ENCODE assay signal across 8 mouse cellular contexts in genomic region chr11:107548204-107548975, GRCm38 (mm10). TPM values are rescaled to one million over a fixed set of nuclear protein-coding genes. Genes with fewer than 3 reads are reported as not detected.
DNase-seq lines count a peak whose midpoint lies in the region; ATAC-seq and TF ChIP-seq lines count a peak whose summit lies in the region.

No protein-coding gene starts in this region.

- TF ChIP-seq POLR2A in bone marrow, adult 2 months (IDR thresholded peaks at IDR 0.05; ENCODE audit: borderline replicate concordance, control insufficient read depth, low read depth, low read length) = no peak

- 5% methylated on average over 39 of the region's 39 CpGs for WGBS in bone marrow, adult 2 months
- 8% methylated on average over 31 of the region's 39 CpGs for WGBS in forebrain, embryonic 14.5 days
- 5% methylated on average over 37 of the region's 39 CpGs for WGBS in stomach, embryonic 16.5 days

- TF ChIP-seq CTCF in bone marrow, adult 2 months (IDR thresholded peaks at IDR 0.05; ENCODE audit: control insufficient read depth, insufficient read depth, low read length) = no peak

- no peak for ATAC-seq in megakaryocyte, adult 5-6 weeks (ENCODE audit: poor library complexity, severe bottlenecking)
- ATAC-seq in forebrain, embryonic 14.5 days = no peak; the same call in 1 of the 2 replicates
- ATAC-seq in stomach, embryonic 16.5 days (ENCODE audit: insufficient read depth, low FRiP score) = peak; percentile 25; the same call in 1 of the 2 replicates
- no peak for ATAC-seq in frontal cortex, adult (ENCODE audit: low TSS enrichment)

- peaks cover 62% of the 10 kb centered on the region for H3K4me1 ChIP-seq in megakaryocyte, embryonic 14.5 days
- no peaks in the 10 kb centered on the region for H3K4me1 ChIP-seq in bone marrow, adult 2 months (ENCODE audit: control insufficient read depth, insufficient read depth, low read length)
- peaks cover 9% of the 10 kb centered on the region; the same call in 1 of the 2 replicates for H3K4me1 ChIP-seq in forebrain, embryonic 14.5 days (ENCODE audit: control insufficient read depth, insufficient read depth, low read length)
- peaks cover 12% of the 10 kb centered on the region for H3K4me1 ChIP-seq in stomach, embryonic 16.5 days (ENCODE audit: control insufficient read depth, insufficient read depth, low read length)

- H3K36me3 ChIP-seq in megakaryocyte, embryonic 14.5 days (replicated peaks; ENCODE audit: low read length) = peaks cover 34% of the 10 kb centered on the region
- peaks cover 15% of the 10 kb centered on the region; the same call in 1 of the 2 replicates for H3K36me3 ChIP-seq in forebrain, embryonic 14.5 days (ENCODE audit: control insufficient read depth, insufficient read depth, low read length)
- 0 out of 2 replicates have a peak, but pooled peaks cover 3% of the 10 kb centered on the region for H3K36me3 ChIP-seq in stomach, embryonic 16.5 days (ENCODE audit: control insufficient read depth, insufficient read depth, low read length)

- H3K9me3 ChIP-seq in megakaryocyte, embryonic 14.5 days = no peaks in the 10 kb centered on the region
- H3K9me3 ChIP-seq in forebrain, embryonic 14.5 days (replicated peaks; ENCODE audit: control insufficient read depth, low read length) = no peaks in the 10 kb centered on the region
- no peaks in the 10 kb centered on the region for H3K9me3 ChIP-seq in stomach, embryonic 16.5 days (replicated peaks; ENCODE audit: control insufficient read depth, low read length)

- H3K27ac ChIP-seq in bone marrow, adult 2 months (ENCODE audit: control insufficient read depth, insufficient read depth, low read depth, low read length, poor library complexity) = peak overlapping the region; percentile 59
- H3K27ac ChIP-seq in forebrain, embryonic 14.5 days (ENCODE audit: low read depth, low read length) = peak overlapping the region; percentile 68
- peak overlapping the region; percentile 59 for H3K27ac ChIP-seq in stomach, embryonic 16.5 days (ENCODE audit: low read length)

- peak overlapping the region; percentile 91 for H3K4me2 ChIP-seq in forebrain, embryonic 14.5 days (ENCODE audit: low read length)
- H3K4me2 ChIP-seq in stomach, embryonic 16.5 days (ENCODE audit: low read depth, low read length) = peak overlapping the region; percentile 100

- peak overlapping the region; percentile 82 for H3K9ac ChIP-seq in forebrain, embryonic 14.5 days (ENCODE audit: low read length)
- H3K9ac ChIP-seq in stomach, embryonic 16.5 days (ENCODE audit: low read length) = peak overlapping the region; percentile 88

- H3K4me3 ChIP-seq in megakaryocyte, embryonic 14.5 days (replicated peaks) = peak overlapping the region; percentile 96
- H3K4me3 ChIP-seq in bone marrow, adult 2 months (replicated peaks; ENCODE audit: control insufficient read depth, low read depth, low read length) = peak overlapping the region; percentile 75
- peak overlapping the region; percentile 74 for H3K4me3 ChIP-seq in forebrain, embryonic 14.5 days (ENCODE audit: low read depth, low read length)
- H3K4me3 ChIP-seq in stomach, embryonic 16.5 days (replicated peaks; ENCODE audit: low read length) = peak overlapping the region; percentile 97

- DNase-seq in forebrain, embryonic 14.5 days (ENCODE audit: low spot score) = peak; percentile 13
- DNase-seq in kidney, adult 9 months = peak; percentile 11
- DNase-seq in lung, postnatal 36 days = peak; percentile 13

- H3K27me3 ChIP-seq in megakaryocyte, embryonic 14.5 days (replicated peaks) = peaks cover 2% of the 10 kb centered on the region
- 0 out of 2 replicates have a peak, but pooled peaks cover 3% of the 10 kb centered on the region for H3K27me3 ChIP-seq in forebrain, embryonic 14.5 days (replicated peaks; ENCODE audit: control insufficient read depth, insufficient read depth, low read length)
- no peaks in the 10 kb centered on the region for H3K27me3 ChIP-seq in stomach, embryonic 16.5 days (ENCODE audit: control insufficient read depth, insufficient read depth, low read length)

RNA-seq across cellular contexts. Expression of gene Helz, which starts 0.7 kb away (rescaled TPM):
- polyA plus RNA-seq in megakaryocyte, embryonic 14.5 days (2012; ENCODE audit: insufficient read depth, low replicate concordance) = 99.4 and 174 TPM in 2 replicates
- 16.7 and 24.6 TPM in 2 replicates for total RNA-seq in megakaryocyte, adult 5-6 weeks (2015)
- 16.3 and 19.3 TPM in 2 replicates for total RNA-seq in megakaryocyte, adult 5-6 weeks (2017)
- 10.7 and 25.7 TPM in 2 replicates for polyA plus RNA-seq in bone marrow, adult 2 months (2011; ENCODE audit: insufficient read depth, insufficient read length, low replicate concordance, missing spikeins)
- 12.8 and 19.5 TPM in 2 replicates for polyA plus RNA-seq in forebrain, embryonic 14.5 days (2014; fragmentation: Nextera tagmentation; extraction: Ambion mirVana)
- polyA plus RNA-seq in stomach, embryonic 16.5 days (2015; fragmentation: Nextera tagmentation; extraction: Ambion mirVana) = 15.3 and 16.1 TPM in 2 replicates
